Mouse (Mus musculus) lung, embryonic 15.5 days (tissue): Measurements from ENCODE around the gene Polh. TPM values are rescaled to one million over a fixed set of nuclear protein-coding genes. Genes with fewer than 3 reads are reported as not detected.

Experiments
- ATAC-seq: fragments of 200-750 bp; cut with Nextera tagmentation; 2 replicates; pipeline ENCODE4 v1.8.0; 2017; ENCODE audit warnings: moderate number of reproducible peaks, borderline replicate concordance; ENCODE audit not compliant: low FRiP score, low TSS enrichment; ENCODE audit errors: extremely low read depth
- H3K27ac ChIP-seq: fragments of 300-500 bp; sonication (generic); 2 replicates; pipeline ENCODE4 v1.5.1; 2015; ENCODE audit warnings: moderate library complexity, mild to moderate bottlenecking, inconsistent platforms
- H3K27me3 ChIP-seq: fragments of 300-500 bp; sonication (generic); 2 replicates; pipeline ENCODE4 v1.6.1; 2015; ENCODE audit warnings: inconsistent platforms
- H3K36me3 ChIP-seq: fragments of 300-500 bp; sonication (generic); 2 replicates; pipeline ENCODE4 v1.6.1; 2015; ENCODE audit warnings: inconsistent platforms
- H3K4me1 ChIP-seq: fragments of 300-500 bp; sonication (generic); 2 replicates; pipeline ENCODE4 v1.6.1; 2015; ENCODE audit warnings: inconsistent platforms
- H3K4me2 ChIP-seq: fragments of 300-500 bp; sonication (generic); 2 replicates; pipeline ENCODE4 v1.6.1; 2015; ENCODE audit warnings: inconsistent platforms, mild to moderate bottlenecking, moderate library complexity
- H3K4me3 ChIP-seq: fragments of 300-500 bp; sonication (generic); 2 replicates; pipeline ENCODE4 v1.5.1; 2015; ENCODE audit warnings: mild to moderate bottlenecking, inconsistent platforms
- H3K9ac ChIP-seq: fragments of 300-500 bp; sonication (generic); 2 replicates; pipeline ENCODE4 v1.6.1; 2015; ENCODE audit warnings: inconsistent platforms
- H3K9me3 ChIP-seq: fragments of 300-500 bp; sonication (generic); 2 replicates; pipeline ENCODE4 v1.6.1; 2016; ENCODE audit warnings: inconsistent platforms
- WGBS: fragments of 180-500 bp; shearing (Covaris S2); methylation state at CpG from one replicate; pipeline ENCODE4 v1.1.7; 2015; 5-methylcytosine and 5-hydroxymethylcytosine counted together
- polyA plus RNA-seq: library from polyadenylated mRNA; unstranded; fragments of >200 nt; fragmentation: Nextera tagmentation; extraction: Ambion mirVana; gene quantifications from 2 replicates; pipeline ENCODE4 v1.2.1, GENCODE M21; 2015

The Polh gene
- polyA plus RNA-seq, 1 experiment from 2014 or later, result 21.4 TPM

- Histone ChIP-seq H3K9me3 (no peaks in the 10 kb centered on the region), H3K4me1 (peaks cover 19% of the 10 kb centered on the region), H3K27ac (no peak overlapping the region), H3K4me2 (no peak overlapping the region), H3K36me3 (peaks cover 70% of the 10 kb centered on the region), H3K4me3 (no peak overlapping the region), H3K27me3 (no peaks in the 10 kb centered on the region), H3K9ac (no peak overlapping the region)
- 74% methylated on average over 5 of the region's 5 CpGs for WGBS
- ATAC-seq, result no peak
Measured at GRCm38 (mm10) chr17:46166270-46166669, 36.2 kb downstream of the Polh start.

GRCm38 (mm10) chr17:46165460-46165859 is 37.0 kb downstream of the Polh start:
- Histone ChIP-seq H3K9ac (no peak overlapping the region), H3K4me3 (no peak overlapping the region), H3K4me2 (no peak overlapping the region), H3K9me3 (no peaks in the 10 kb centered on the region), H3K27me3 (no peaks in the 10 kb centered on the region), H3K36me3 (peaks cover 62% of the 10 kb centered on the region), H3K27ac (no peak overlapping the region), H3K4me1 (peaks cover 19% of the 10 kb centered on the region)
- no peak for ATAC-seq
- WGBS, result 87% methylated on average over 12 of the region's 12 CpGs

- no peaks in the 10 kb centered on the region for H3K27me3 ChIP-seq
- H3K4me2 ChIP-seq, result no peak overlapping the region
- H3K4me3 ChIP-seq, result no peak overlapping the region
- no peak overlapping the region for H3K27ac ChIP-seq
- peaks cover 20% of the 10 kb centered on the region for H3K4me1 ChIP-seq
- no peaks in the 10 kb centered on the region for H3K9me3 ChIP-seq
- peaks cover 59% of the 10 kb centered on the region for H3K36me3 ChIP-seq
- no peak overlapping the region for H3K9ac ChIP-seq
- ATAC-seq, result no peak
- 92% methylated on average over 10 of the region's 10 CpGs for WGBS
Measured at GRCm38 (mm10) chr17:46164791-46165190, 37.7 kb downstream of the Polh start.

GRCm38 (mm10) chr17:46164301-46164700 is 38.1 kb downstream of the Polh start:
- no peaks in the 10 kb centered on the region for H3K27me3 ChIP-seq
- no peak overlapping the region for H3K27ac ChIP-seq
- peaks cover 54% of the 10 kb centered on the region for H3K36me3 ChIP-seq
- H3K4me2 ChIP-seq, result no peak overlapping the region
- no peak overlapping the region for H3K9ac ChIP-seq
- no peaks in the 10 kb centered on the region for H3K9me3 ChIP-seq
- 93% methylated on average over 8 of the region's 8 CpGs for WGBS
- ATAC-seq, result no peak
- H3K4me1 ChIP-seq, result peaks cover 25% of the 10 kb centered on the region
- no peak overlapping the region for H3K4me3 ChIP-seq

- no peak for ATAC-seq
- WGBS, result 56% methylated on average over 9 of the region's 9 CpGs
- no peak overlapping the region for H3K9ac ChIP-seq
Measured at GRCm38 (mm10) chr17:46162951-46163421, 39.5 kb downstream of the Polh start.

GRCm38 (mm10) chr17:46162551-46162950 is 39.9 kb downstream of the Polh start:
- H3K27ac ChIP-seq, result peak overlapping the region; percentile 57; the same call in 1 of the 2 replicates
- H3K4me2 ChIP-seq, result peak overlapping the region; percentile 65
- peak overlapping the region; percentile 68 for H3K4me3 ChIP-seq
- 75% methylated on average over 7 of the region's 7 CpGs for WGBS
- no peak for ATAC-seq
- no peaks in the 10 kb centered on the region for H3K27me3 ChIP-seq
- H3K9me3 ChIP-seq, result no peaks in the 10 kb centered on the region
- peaks cover 36% of the 10 kb centered on the region for H3K36me3 ChIP-seq
- H3K4me1 ChIP-seq, result peaks cover 28% of the 10 kb centered on the region
- H3K9ac ChIP-seq, result no peak overlapping the region

More at GRCm38 (mm10) chr17:46162951-46163421, 39.5 kb downstream of the Polh start:
- no peaks in the 10 kb centered on the region for H3K9me3 ChIP-seq
- peak overlapping the region; percentile 65 for H3K4me2 ChIP-seq
- H3K4me3 ChIP-seq, result peak overlapping the region; percentile 68
- peak overlapping the region; percentile 57; the same call in 1 of the 2 replicates for H3K27ac ChIP-seq
- H3K27me3 ChIP-seq, result no peaks in the 10 kb centered on the region
- peaks cover 41% of the 10 kb centered on the region for H3K36me3 ChIP-seq
- H3K4me1 ChIP-seq, result peaks cover 28% of the 10 kb centered on the region

- no peak for ATAC-seq
- peak overlapping the region; percentile 65 for H3K4me2 ChIP-seq
- H3K4me3 ChIP-seq, result peak overlapping the region; percentile 68
- H3K9ac ChIP-seq, result peak overlapping the region; percentile 76
- no peaks in the 10 kb centered on the region for H3K9me3 ChIP-seq
- WGBS, result 46% methylated on average over 9 of the region's 9 CpGs
- peaks cover 28% of the 10 kb centered on the region for H3K36me3 ChIP-seq
- no peaks in the 10 kb centered on the region for H3K27me3 ChIP-seq
- H3K27ac ChIP-seq, result peak overlapping the region; percentile 82
- peaks cover 28% of the 10 kb centered on the region for H3K4me1 ChIP-seq
Measured at GRCm38 (mm10) chr17:46161710-46162109, 40.7 kb downstream of the Polh start.

- Histone ChIP-seq H3K9me3 (no peaks in the 10 kb centered on the region), H3K27ac (peak overlapping the region; percentile 82), H3K4me2 (peak overlapping the region; percentile 65), H3K36me3 (peaks cover 23% of the 10 kb centered on the region), H3K9ac (peak overlapping the region; percentile 76), H3K4me3 (peak overlapping the region; percentile 68), H3K27me3 (no peaks in the 10 kb centered on the region), H3K4me1 (peaks cover 28% of the 10 kb centered on the region)
- 0 out of 2 replicates have a peak, but pooled peaks have one; percentile 2 for ATAC-seq
- WGBS, result under 1% methylated on average over 19 of the region's 19 CpGs
Measured at GRCm38 (mm10) chr17:46161179-46161578, 41.3 kb downstream of the Polh start.

GRCm38 (mm10) chr17:46160686-46161085 is 41.8 kb downstream of the Polh start, which contains the start of gene Gtpbp2:
Gene Gtpbp2 (plus strand): TSS chr17:46161032.
- Histone ChIP-seq H3K36me3 (peaks cover 18% of the 10 kb centered on the region), H3K27me3 (no peaks in the 10 kb centered on the region), H3K4me1 (peaks cover 28% of the 10 kb centered on the region), H3K4me2 (peak within 1 kb of the TSS; percentile 83), H3K27ac (peak within 1 kb of the TSS; percentile 92), H3K4me3 (peak within 1 kb of the TSS; percentile 68), H3K9me3 (no peaks in the 10 kb centered on the region), H3K9ac (peak within 1 kb of the TSS; percentile 76)
- ATAC-seq, result peak; percentile 95
- WGBS, result under 1% methylated on average over 23 of the region's 23 CpGs

GRCm38 (mm10) chr17:46160090-46160662 is 42.3 kb downstream of the Polh start:
- Histone ChIP-seq H3K4me2 (peak overlapping the region; percentile 83), H3K27ac (peak overlapping the region; percentile 92), H3K9ac (peak overlapping the region; percentile 48), H3K9me3 (no peaks in the 10 kb centered on the region), H3K36me3 (peaks cover 13% of the 10 kb centered on the region), H3K27me3 (no peaks in the 10 kb centered on the region), H3K4me1 (peaks cover 28% of the 10 kb centered on the region), H3K4me3 (peak overlapping the region; percentile 68)
- under 1% methylated on average over 16 of the region's 16 CpGs for WGBS
- ATAC-seq, result peak; percentile 80

- no peak for ATAC-seq
- peaks cover 30% of the 10 kb centered on the region for H3K4me1 ChIP-seq
- no peak overlapping the region; the same call in 1 of the 2 replicates for H3K4me3 ChIP-seq
Measured at GRCm38 (mm10) chr17:46159236-46159635, 43.2 kb downstream of the Polh start.

GRCm38 (mm10) chr17:46157131-46157530 is 45.3 kb downstream of the Polh start:
- Histone ChIP-seq H3K36me3 (no peaks in the 10 kb centered on the region), H3K4me1 (peaks cover 30% of the 10 kb centered on the region), H3K4me2 (no peak overlapping the region), H3K9me3 (no peaks in the 10 kb centered on the region), H3K27me3 (no peaks in the 10 kb centered on the region), H3K27ac (no peak overlapping the region), H3K4me3 (no peak overlapping the region), H3K9ac (no peak overlapping the region)
- ATAC-seq, result no peak
- WGBS, result 88% methylated on average over 8 of the region's 8 CpGs

More at GRCm38 (mm10) chr17:46159236-46159635, 43.2 kb downstream of the Polh start:
- H3K36me3 ChIP-seq, result peaks cover 3% of the 10 kb centered on the region; the same call in 1 of the 2 replicates
- H3K9ac ChIP-seq, result 0 out of 2 replicates have a peak overlapping the region, but pooled peaks have one; percentile 28
- H3K27me3 ChIP-seq, result no peaks in the 10 kb centered on the region
- 48% methylated on average over 2 of the region's 2 CpGs for WGBS
- peak overlapping the region; percentile 92; the same call in 1 of the 2 replicates for H3K27ac ChIP-seq
- H3K9me3 ChIP-seq, result no peaks in the 10 kb centered on the region
- H3K4me2 ChIP-seq, result peak overlapping the region; percentile 83
